Mouse (Mus musculus) forebrain, embryonic 16.5 days (tissue): ENCODE measurements at regions not wholly inside any gene's neighbourhood (a gene's known extent, or its start where the extent isn't known, plus 50 kb on each side); places are given as distances from the start of the nearest gene placed in this dataset.

Experiments
- ATAC-seq: fragments of 200-750 bp; cut with Nextera tagmentation; 2 replicates; pipeline ENCODE4 v1.8.0; 2017; ENCODE audit warnings: mild to moderate bottlenecking, moderate library complexity
- H3K27ac ChIP-seq: fragments of 300-500 bp; sonication (generic); 2 replicates; pipeline ENCODE4 v1.5.1; 2014; ENCODE audit warnings: low read length, control low read depth
- H3K27me3 ChIP-seq: fragments of 300-500 bp; sonication (generic); replicated peaks from 2 replicates; pipeline ENCODE4 v1.6.1; 2014; ENCODE audit warnings: low read length; ENCODE audit not compliant: control insufficient read depth, insufficient read depth
- H3K36me3 ChIP-seq: fragments of 300-500 bp; sonication (generic); 2 replicates; pipeline ENCODE4 v1.6.1; 2014; ENCODE audit not compliant: control insufficient read depth, insufficient read depth
- H3K4me1 ChIP-seq: fragments of 300-500 bp; sonication (generic); replicated peaks from 2 replicates; pipeline ENCODE4 v1.6.1; 2014; ENCODE audit warnings: low read length; ENCODE audit not compliant: control insufficient read depth, insufficient read depth
- H3K4me2 ChIP-seq: fragments of 300-500 bp; sonication (generic); 2 replicates; pipeline ENCODE4 v1.6.1; 2014; ENCODE audit warnings: mild to moderate bottlenecking, low read length, control low read depth
- H3K4me3 ChIP-seq: fragments of 300-500 bp; sonication (generic); replicated peaks from 2 replicates; pipeline ENCODE4 v1.5.1; 2014; ENCODE audit warnings: mild to moderate bottlenecking, low read length, control low read depth
- H3K9ac ChIP-seq: fragments of 300-500 bp; sonication (generic); replicated peaks from 2 replicates; pipeline ENCODE4 v1.6.1; 2014; ENCODE audit warnings: low read depth, low read length, control low read depth
- H3K9me3 ChIP-seq: fragments of 300-500 bp; sonication (generic); 2 replicates; pipeline ENCODE4 v1.6.1; 2016; ENCODE audit warnings: low read length; ENCODE audit not compliant: control insufficient read depth
- WGBS: fragments of 180-500 bp; shearing (Covaris S2); extraction: QIAGEN DNeasy Blood & Tissue Kit; methylation state at CpG from one replicate; pipeline ENCODE4 v1.1.7; 2014; 5-methylcytosine and 5-hydroxymethylcytosine counted together

DNA sequence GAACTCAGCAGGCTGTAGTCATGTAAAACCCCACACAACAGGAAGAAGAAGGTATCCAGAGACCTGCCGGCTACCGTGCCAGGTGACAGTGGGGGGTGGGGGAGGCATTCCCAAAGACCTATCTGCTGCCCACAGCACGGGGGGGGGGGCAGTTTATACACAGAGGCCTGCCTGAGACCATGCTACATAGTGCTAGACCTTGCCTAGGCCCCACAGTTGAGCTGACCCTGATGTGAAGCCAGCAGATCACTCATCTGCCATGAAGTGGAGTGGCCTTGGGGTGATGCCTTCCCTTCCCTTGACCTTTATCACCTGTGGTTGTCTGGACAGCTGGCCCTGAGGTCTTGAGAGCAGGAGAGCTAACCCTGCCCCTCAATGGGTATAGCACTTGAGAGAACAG lies 108.6 kb upstream of the Pik3r1 start:
- H3K9ac ChIP-seq = no peak overlapping the region

GRCm38 (mm10) chr13:101878168-101878567 lies 110.2 kb upstream of the Pik3r1 start:
- no peaks in the 10 kb centered on the region for H3K9me3 ChIP-seq
- H3K4me2 ChIP-seq = no peak overlapping the region
- no peak overlapping the region for H3K9ac ChIP-seq
- H3K4me3 ChIP-seq = no peak overlapping the region
- ATAC-seq = no peak
- no peaks in the 10 kb centered on the region for H3K27me3 ChIP-seq
- no peak overlapping the region for H3K27ac ChIP-seq
- no peaks in the 10 kb centered on the region for H3K4me1 ChIP-seq
- no peaks in the 10 kb centered on the region for H3K36me3 ChIP-seq

More for the DNA sequence above, 108.6 kb upstream of the Pik3r1 start:
- WGBS = 65% methylated on average over 3 of the region's 3 CpGs
- no peak overlapping the region for H3K4me3 ChIP-seq
- H3K27me3 ChIP-seq = no peaks in the 10 kb centered on the region
- H3K9me3 ChIP-seq = no peaks in the 10 kb centered on the region
- H3K4me2 ChIP-seq = no peak overlapping the region
- H3K36me3 ChIP-seq = no peaks in the 10 kb centered on the region
- H3K4me1 ChIP-seq = no peaks in the 10 kb centered on the region
- no peak overlapping the region for H3K27ac ChIP-seq
- ATAC-seq = no peak

GRCm38 (mm10) chr13:101879561-101880081 lies 111.6 kb upstream of the Pik3r1 start:
- Histone ChIP-seq H3K27ac (no peak overlapping the region), H3K4me1 (no peaks in the 10 kb centered on the region), H3K9me3 (no peaks in the 10 kb centered on the region), H3K4me3 (no peak overlapping the region), H3K27me3 (no peaks in the 10 kb centered on the region), H3K36me3 (no peaks in the 10 kb centered on the region), H3K9ac (no peak overlapping the region), H3K4me2 (no peak overlapping the region)
- WGBS = 89% methylated on average over 8 of the region's 8 CpGs
- no peak for ATAC-seq

GRCm38 (mm10) chr13:101883177-101883576 lies 115.2 kb upstream of the Pik3r1 start:
- Histone ChIP-seq H3K4me1 (no peaks in the 10 kb centered on the region), H3K36me3 (no peaks in the 10 kb centered on the region)

GRCm38 (mm10) chr13:101884752-101885151 lies 116.7 kb upstream of the Pik3r1 start:
- H3K9ac ChIP-seq = no peak overlapping the region
- 81% methylated on average over 3 of the region's 3 CpGs for WGBS
- H3K4me2 ChIP-seq = no peak overlapping the region
- ATAC-seq = no peak
- H3K9me3 ChIP-seq = no peaks in the 10 kb centered on the region
- H3K4me1 ChIP-seq = no peaks in the 10 kb centered on the region
- no peak overlapping the region for H3K4me3 ChIP-seq
- H3K27ac ChIP-seq = no peak overlapping the region
- H3K36me3 ChIP-seq = no peaks in the 10 kb centered on the region
- H3K27me3 ChIP-seq = no peaks in the 10 kb centered on the region

More at GRCm38 (mm10) chr13:101883177-101883576, 115.2 kb upstream of the Pik3r1 start:
- ATAC-seq = no peak
- no peak overlapping the region for H3K4me2 ChIP-seq
- H3K27ac ChIP-seq = no peak overlapping the region
- no peak overlapping the region for H3K4me3 ChIP-seq
- no peaks in the 10 kb centered on the region for H3K9me3 ChIP-seq
- H3K9ac ChIP-seq = no peak overlapping the region
- no peaks in the 10 kb centered on the region for H3K27me3 ChIP-seq

- no peak for ATAC-seq
- Histone ChIP-seq H3K36me3 (no peaks in the 10 kb centered on the region), H3K27ac (no peak overlapping the region), H3K4me2 (no peak overlapping the region), H3K4me1 (no peaks in the 10 kb centered on the region), H3K27me3 (no peaks in the 10 kb centered on the region), H3K9me3 (no peaks in the 10 kb centered on the region), H3K4me3 (no peak overlapping the region), H3K9ac (no peak overlapping the region)
- 91% methylated on average over 4 of the region's 4 CpGs for WGBS
Observed at GRCm38 (mm10) chr13:101891473-101891872, 123.5 kb upstream of the Pik3r1 start.

GRCm38 (mm10) chr13:101893035-101893600 lies 125.1 kb upstream of the Pik3r1 start:
- ATAC-seq = no peak
- Histone ChIP-seq H3K4me1 (no peaks in the 10 kb centered on the region), H3K36me3 (no peaks in the 10 kb centered on the region), H3K9ac (no peak overlapping the region), H3K27ac (no peak overlapping the region), H3K4me2 (no peak overlapping the region), H3K27me3 (no peaks in the 10 kb centered on the region), H3K9me3 (no peaks in the 10 kb centered on the region), H3K4me3 (no peak overlapping the region)
- 84% methylated on average over 10 of the region's 10 CpGs for WGBS

DNA sequence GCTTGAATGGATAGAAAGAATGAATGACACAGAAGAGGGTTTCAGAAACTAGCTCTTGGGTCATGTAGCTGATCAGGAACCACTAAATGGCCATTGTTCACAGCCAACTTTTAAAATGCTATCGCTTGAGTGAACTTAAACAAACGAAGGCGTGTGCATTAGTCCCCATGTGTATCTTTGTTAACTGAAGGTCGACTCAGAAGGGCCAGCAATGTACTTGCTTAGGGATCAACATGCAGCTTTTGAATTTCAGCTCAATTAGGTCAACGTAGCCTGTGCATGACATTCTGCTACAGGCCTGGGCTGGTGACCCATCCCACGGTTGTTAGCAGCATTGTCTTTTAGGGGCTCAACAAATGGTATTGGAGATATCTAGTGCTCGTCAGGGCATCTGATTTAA lies 127.1 kb upstream of the Pik3r1 start:
- no peak overlapping the region for H3K9ac ChIP-seq
- 51% methylated on average over 7 of the region's 7 CpGs for WGBS
- H3K4me2 ChIP-seq = no peak overlapping the region
- no peaks in the 10 kb centered on the region for H3K27me3 ChIP-seq
- no peaks in the 10 kb centered on the region for H3K36me3 ChIP-seq
- no peaks in the 10 kb centered on the region for H3K9me3 ChIP-seq
- H3K4me1 ChIP-seq = no peaks in the 10 kb centered on the region
- H3K27ac ChIP-seq = no peak overlapping the region
- ATAC-seq = no peak
- H3K4me3 ChIP-seq = no peak overlapping the region

GRCm38 (mm10) chr13:101895686-101896085 lies 127.7 kb upstream of the Pik3r1 start:
- H3K9ac ChIP-seq = no peak overlapping the region
- ATAC-seq = no peak
- H3K27me3 ChIP-seq = no peaks in the 10 kb centered on the region
- no peaks in the 10 kb centered on the region for H3K36me3 ChIP-seq
- no peak overlapping the region for H3K4me2 ChIP-seq
- 74% methylated on average over 4 of the region's 4 CpGs for WGBS
- no peak overlapping the region for H3K4me3 ChIP-seq
- no peaks in the 10 kb centered on the region for H3K4me1 ChIP-seq
- no peak overlapping the region for H3K27ac ChIP-seq
- H3K9me3 ChIP-seq = no peaks in the 10 kb centered on the region

DNA sequence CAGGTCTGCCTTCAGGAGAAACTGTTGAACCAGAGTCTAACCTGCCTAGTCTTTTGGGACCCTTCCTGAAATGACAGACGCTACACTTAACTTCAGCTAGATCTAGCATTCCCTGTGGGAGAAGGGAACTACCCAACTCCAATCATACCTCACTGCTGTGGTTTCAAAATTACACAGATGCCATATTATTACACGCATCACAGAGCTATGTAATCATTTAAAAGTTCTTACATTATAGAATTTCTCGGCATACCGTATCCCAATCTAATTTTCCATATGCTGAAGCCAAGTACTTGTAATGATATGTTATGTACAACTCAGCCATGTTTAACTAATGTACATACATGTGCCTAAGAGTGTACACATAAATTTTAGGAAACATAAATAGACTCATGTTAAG lies 128.9 kb upstream of the Pik3r1 start:
- Histone ChIP-seq H3K9ac (no peak overlapping the region), H3K4me1 (no peaks in the 10 kb centered on the region), H3K4me3 (no peak overlapping the region), H3K9me3 (no peaks in the 10 kb centered on the region), H3K27me3 (no peaks in the 10 kb centered on the region), H3K4me2 (no peak overlapping the region), H3K36me3 (no peaks in the 10 kb centered on the region), H3K27ac (no peak overlapping the region)
- no peak for ATAC-seq
- WGBS = 93% methylated on average over 4 of the region's 4 CpGs
